Mouse (Mus musculus) kidney, adult 2 months (tissue): ENCODE results near the gene Acaa1a. TPM values are rescaled to one million over a fixed set of nuclear protein-coding genes. Genes with fewer than 3 reads are reported as not detected.
A peak's percentile ranks its signal among the peaks of the same experiment; 100 is the strongest.
"Not testable (repeated sequence)": the region's sequence is repeated elsewhere in the genome, so short reads cannot be mapped to it uniquely, and the experiment has no call there.

Experiments used
- DNase-seq: peaks from one replicate; pipeline ENCODE4 v3.0.0; 2021
- H3K27ac ChIP-seq: fragments of 200-500 bp; 2 replicates; pipeline ENCODE4 v1.5.1; 2012; ENCODE audit warnings: low read depth, low read length, control low read depth, inconsistent platforms; ENCODE audit not compliant: insufficient read depth
- H3K27me3 ChIP-seq: fragments of 200-500 bp; replicated peaks from 2 replicates; pipeline ENCODE4 v1.6.1; 2012; ENCODE audit warnings: mild to moderate bottlenecking, moderate library complexity, low read length, inconsistent platforms; ENCODE audit not compliant: control insufficient read depth, insufficient read depth
- H3K36me3 ChIP-seq: fragments of 200-500 bp; 2 replicates; pipeline ENCODE4 v1.6.1; 2012; ENCODE audit warnings: mild to moderate bottlenecking, moderate library complexity, low read length, inconsistent platforms; ENCODE audit not compliant: control insufficient read depth, insufficient read depth
- H3K4me1 ChIP-seq: fragments of 200-500 bp; 2 replicates; pipeline ENCODE4 v1.6.1; 2011; ENCODE audit warnings: low read length; ENCODE audit not compliant: control insufficient read depth, insufficient read depth
- H3K4me3 ChIP-seq: fragments of 200-500 bp; 2 replicates; pipeline ENCODE4 v1.5.1; 2011; ENCODE audit warnings: mild to moderate bottlenecking, low read depth, low read length, control low read depth; ENCODE audit not compliant: insufficient read depth
- CTCF ChIP-seq: fragments of 200-500 bp; conservative IDR thresholded peaks from 2 replicates; pipeline ENCODE4 v1.5.1; 2011; ENCODE audit warnings: low read depth, mild to moderate bottlenecking, control low read depth, low read length, moderate library complexity, mixed read lengths; ENCODE audit not compliant: insufficient read depth, insufficient read length
- POLR2A ChIP-seq: fragments of 200-500 bp; IDR thresholded peaks from one replicate; pipeline ENCODE4 v1.6.1; 2011; ENCODE audit warnings: low read depth, low read length, control low read depth
- WGBS: fragments of 180-500 bp; shearing (Covaris S2); methylation state at CpG from one replicate; pipeline ENCODE4 v1.1.7; 2018; 5-methylcytosine and 5-hydroxymethylcytosine counted together
- polyA plus RNA-seq: library from polyadenylated mRNA; depleted of rRNA; stranded (reverse); fragments of >200 nt; gene quantifications from 2 replicates; pipeline ENCODE4 v1.2.3, GENCODE M21; 2012

Acaa1a gene
- polyA plus RNA-seq, 1 experiment, result 229 TPM

- DNase-seq, result peak; percentile 38
- TF ChIP-seq POLR2A, result no peak
- no peak for TF ChIP-seq CTCF
- 32% methylated on average over 7 of the region's 7 CpGs for WGBS
- Histone ChIP-seq H3K27me3 (no peaks in the 10 kb centered on the region), H3K4me1 (peaks cover 3% of the 10 kb centered on the region; the same call in 1 of the 2 replicates), H3K27ac (no peak within 1 kb of the TSS), H3K36me3 (peaks cover 2% of the 10 kb centered on the region; the same call in 1 of the 2 replicates), H3K4me3 (no peak within 1 kb of the TSS)
Measured at GRCm38 (mm10) chr9:119365284-119365683, 25.8 kb downstream of the Acaa1a start, which contains the start of gene Slc22a14. Gene Slc22a14, minus strand, starts transcription at chr9:119365553.

- no peak for TF ChIP-seq CTCF
- TF ChIP-seq POLR2A, result no peak
- peak; percentile 77 for DNase-seq
- Histone ChIP-seq H3K36me3 (peaks cover 2% of the 10 kb centered on the region; the same call in 1 of the 2 replicates), H3K4me1 (peaks cover 3% of the 10 kb centered on the region; the same call in 1 of the 2 replicates), H3K27me3 (no peaks in the 10 kb centered on the region), H3K4me3 (no peak overlapping the region), H3K27ac (no peak overlapping the region)
- WGBS, result 67% methylated on average over 3 of the region's 3 CpGs
Measured at GRCm38 (mm10) chr9:119368367-119368766, 28.9 kb downstream of the Acaa1a start.

- not testable (repeated sequence) for H3K27ac ChIP-seq, H3K36me3 ChIP-seq, DNase-seq, H3K27me3 ChIP-seq, H3K4me1 ChIP-seq, H3K4me3 ChIP-seq
- 0 out of 2 replicates have a peak, but pooled peaks have one; percentile 13 for TF ChIP-seq CTCF
- 89% methylated on average over 4 of the region's 4 CpGs for WGBS
Measured at GRCm38 (mm10) chr9:119370770-119371169, 31.3 kb downstream of the Acaa1a start.

DNA sequence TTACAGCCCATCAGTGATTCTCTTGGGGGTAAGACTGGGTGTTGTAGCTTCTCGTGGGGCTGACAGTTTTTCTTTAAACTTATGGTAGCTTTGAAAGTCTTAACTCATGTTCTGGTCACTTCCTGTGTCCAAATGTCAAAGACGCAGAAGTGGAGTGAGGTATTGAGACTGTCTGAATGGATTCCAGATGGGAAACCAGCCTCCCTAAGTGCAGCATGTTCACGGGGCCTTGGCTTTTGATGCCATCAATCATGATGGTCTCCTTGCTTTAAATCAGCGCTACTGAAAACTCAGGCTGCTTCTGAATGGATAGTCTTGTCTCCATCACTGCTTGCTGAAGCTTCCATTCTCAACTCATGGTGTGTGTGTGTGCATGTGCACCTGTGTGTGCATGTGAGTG is 31.8 kb downstream of the Acaa1a start:
- WGBS, result 66% methylated on average over 4 of the region's 4 CpGs
- no peak overlapping the region for H3K27ac ChIP-seq
- no peak for TF ChIP-seq POLR2A
- no peak for TF ChIP-seq CTCF
- DNase-seq, result no peak
- no peak overlapping the region for H3K4me3 ChIP-seq
- peaks cover 3% of the 10 kb centered on the region; the same call in 1 of the 2 replicates for H3K4me1 ChIP-seq
- H3K27me3 ChIP-seq, result no peaks in the 10 kb centered on the region
- H3K36me3 ChIP-seq, result peaks cover 2% of the 10 kb centered on the region; the same call in 1 of the 2 replicates

GRCm38 (mm10) chr9:119375008-119375407 is 35.5 kb downstream of the Acaa1a start:
- no peak overlapping the region for H3K27ac ChIP-seq
- no peak overlapping the region for H3K4me3 ChIP-seq
- DNase-seq, result no peak
- no peaks in the 10 kb centered on the region; the same call in 1 of the 2 replicates for H3K36me3 ChIP-seq
- H3K4me1 ChIP-seq, result no peaks in the 10 kb centered on the region
- WGBS, result 55% methylated on average over 3 of the region's 3 CpGs
- no peaks in the 10 kb centered on the region for H3K27me3 ChIP-seq
- TF ChIP-seq POLR2A (no peak), CTCF (no peak)

DNA sequence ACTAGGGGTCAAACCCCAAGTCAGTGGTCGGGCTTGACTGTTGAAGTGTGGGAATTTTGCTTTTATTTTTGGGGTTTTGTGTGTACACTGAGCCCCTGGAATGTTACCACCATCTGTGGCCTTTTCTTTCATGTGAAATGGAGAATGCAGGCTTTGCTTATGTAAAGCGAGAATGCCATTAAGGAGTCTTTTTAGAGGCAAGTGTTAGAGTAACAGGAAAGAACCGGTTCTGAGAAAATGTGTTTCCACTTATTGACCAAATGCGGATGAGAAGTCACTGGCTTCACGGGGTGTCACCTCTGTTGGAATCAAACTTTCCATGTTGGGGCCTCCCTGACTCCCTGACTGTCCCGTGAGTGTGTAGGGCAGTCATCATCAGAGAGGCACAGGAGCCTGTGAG is 36.1 kb downstream of the Acaa1a start:
- Histone ChIP-seq H3K4me1 (no peaks in the 10 kb centered on the region), H3K4me3 (no peak overlapping the region), H3K27me3 (no peaks in the 10 kb centered on the region), H3K27ac (no peak overlapping the region), H3K36me3 (no peaks in the 10 kb centered on the region; the same call in 1 of the 2 replicates)
- no peak for DNase-seq
- 55% methylated on average over 6 of the region's 6 CpGs for WGBS
- no peak for TF ChIP-seq CTCF
- TF ChIP-seq POLR2A, result no peak

DNA sequence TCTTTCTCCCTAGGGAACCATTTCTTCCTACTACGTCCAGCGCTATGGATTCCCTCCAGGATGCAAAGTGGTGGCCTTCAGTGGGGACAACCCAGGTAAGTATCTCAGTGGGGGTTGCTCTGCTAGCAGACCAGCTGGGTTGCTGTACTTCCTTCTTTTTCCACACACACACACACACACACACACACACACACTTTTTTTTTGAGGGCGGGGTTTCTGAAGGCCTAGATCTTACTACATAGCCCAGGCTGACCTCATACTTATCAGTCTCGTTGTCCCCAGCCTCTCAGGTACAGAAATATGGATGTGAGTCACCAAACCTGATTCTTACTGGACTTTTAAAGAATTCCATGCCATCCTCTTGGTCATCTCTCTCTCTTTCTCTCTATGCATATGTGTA is 38.8 kb downstream of the Acaa1a start:
- TF ChIP-seq CTCF, result no peak
- no peak for TF ChIP-seq POLR2A
- Histone ChIP-seq H3K27ac (no peak overlapping the region), H3K4me1 (no peaks in the 10 kb centered on the region), H3K36me3 (peaks cover 2% of the 10 kb centered on the region), H3K27me3 (no peaks in the 10 kb centered on the region), H3K4me3 (no peak overlapping the region)
- WGBS, result 64% methylated on average over 4 of the region's 4 CpGs
- no peak for DNase-seq
